Mouse (Mus musculus) stomach, postnatal 0 days (tissue): Measurements from ENCODE around the gene Gm30302. TPM values are rescaled to one million over a fixed set of nuclear protein-coding genes. Genes with fewer than 3 reads are reported as not detected.
"Not testable (repeated sequence)": the region's sequence is repeated elsewhere in the genome, so short reads cannot be mapped to it uniquely, and the experiment has no call there.

Source experiments
- ATAC-seq: fragments of 200-750 bp; cut with Nextera tagmentation; 2 replicates; pipeline ENCODE4 v1.8.0; 2017; ENCODE audit not compliant: low FRiP score, low TSS enrichment
- DNase-seq: peaks from one replicate; pipeline ENCODE4 v3.0.0-alpha.2; 2016; ENCODE audit warnings: low spot score
- H3K27ac ChIP-seq: fragments of 300-500 bp; sonication (generic); replicated peaks from 2 replicates; pipeline ENCODE4 v1.5.1; 2014; ENCODE audit warnings: mild to moderate bottlenecking, control low read depth
- H3K27me3 ChIP-seq: fragments of 300-500 bp; sonication (generic); 2 replicates; pipeline ENCODE4 v1.6.1; 2014; ENCODE audit warnings: low read length; ENCODE audit not compliant: control insufficient read depth, insufficient read depth
- H3K36me3 ChIP-seq: fragments of 300-500 bp; sonication (generic); 2 replicates; pipeline ENCODE4 v1.6.1; 2014; ENCODE audit warnings: low read length, mixed read lengths; ENCODE audit not compliant: control insufficient read depth, insufficient read depth
- H3K4me1 ChIP-seq: fragments of 300-500 bp; sonication (generic); replicated peaks from 2 replicates; pipeline ENCODE4 v1.6.1; 2014; ENCODE audit warnings: antibody characterized with exemption; ENCODE audit not compliant: control insufficient read depth, insufficient read depth
- H3K4me2 ChIP-seq: fragments of 300-500 bp; sonication (generic); replicated peaks from 2 replicates; pipeline ENCODE4 v1.6.1; 2014; ENCODE audit warnings: low read depth, mild to moderate bottlenecking, control low read depth, moderate library complexity
- H3K4me3 ChIP-seq: fragments of 300-500 bp; sonication (generic); 2 replicates; pipeline ENCODE4 v1.5.1; 2014; ENCODE audit warnings: low read depth, low read length, control low read depth
- H3K9ac ChIP-seq: fragments of 300-500 bp; sonication (generic); 2 replicates; pipeline ENCODE4 v1.6.1; 2014; ENCODE audit warnings: mild to moderate bottlenecking, low read length, control low read depth, mixed read lengths
- H3K9me3 ChIP-seq: fragments of 300-500 bp; sonication (generic); 2 replicates; pipeline ENCODE4 v1.6.1; 2016; ENCODE audit warnings: low read length; ENCODE audit not compliant: control insufficient read depth
- CTCF ChIP-seq: IDR thresholded peaks from 2 replicates; pipeline ENCODE4 v1.5.1; 2016; ENCODE audit warnings: antibody characterized with exemption, low read depth, mild to moderate bottlenecking, moderate library complexity
- EP300 ChIP-seq: optimal IDR thresholded peaks from 2 replicates; pipeline ENCODE3; 2016; ENCODE audit warnings: antibody characterized with exemption
- WGBS: fragments of 180-500 bp; shearing (Covaris S2); extraction: QIAGEN DNeasy Blood & Tissue Kit; methylation state at CpG from one replicate; pipeline ENCODE4 v1.1.7; 2014; 5-methylcytosine and 5-hydroxymethylcytosine counted together
- polyA plus RNA-seq: library from polyadenylated mRNA; unstranded; fragments of >200 nt; fragmentation: Nextera tagmentation; extraction: Ambion mirVana; gene quantifications from 2 replicates; pipeline ENCODE4 v1.2.1, GENCODE M21; 2015

The Gm30302 gene
- polyA plus RNA-seq, 1 experiment from 2014 or later: not detected

DNA sequence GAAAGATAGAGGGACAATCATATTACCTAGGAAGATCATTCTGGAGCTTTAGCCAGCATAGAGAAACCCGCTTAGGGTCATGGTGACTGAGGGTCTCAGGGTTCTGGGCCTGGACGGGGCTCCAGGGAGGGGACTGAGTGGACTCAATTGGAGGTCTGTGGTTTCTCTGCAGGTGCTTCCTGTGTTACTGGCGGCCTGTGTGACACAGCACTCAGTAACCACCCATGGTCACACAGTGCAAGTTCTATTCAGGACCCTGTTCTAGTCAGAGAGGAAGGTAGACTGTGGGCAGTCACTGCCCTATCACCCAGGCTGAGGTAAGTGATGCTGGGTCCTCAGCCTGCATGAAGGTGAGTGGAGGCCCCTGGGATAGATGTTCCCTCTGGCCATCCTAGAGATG is 14.9 kb downstream of the Gm30302 start:
- Histone ChIP-seq H3K27ac (no peak overlapping the region), H3K36me3 (no peaks in the 10 kb centered on the region), H3K4me2 (no peak overlapping the region), H3K9me3 (no peaks in the 10 kb centered on the region), H3K4me1 (no peaks in the 10 kb centered on the region), H3K9ac (no peak overlapping the region), H3K4me3 (no peak overlapping the region), H3K27me3 (no peaks in the 10 kb centered on the region)
- ATAC-seq (no peak), DNase-seq (no peak)
- 86% methylated on average over 3 of the region's 3 CpGs for WGBS
- no peak for TF ChIP-seq CTCF
- TF ChIP-seq EP300: no peak

DNA sequence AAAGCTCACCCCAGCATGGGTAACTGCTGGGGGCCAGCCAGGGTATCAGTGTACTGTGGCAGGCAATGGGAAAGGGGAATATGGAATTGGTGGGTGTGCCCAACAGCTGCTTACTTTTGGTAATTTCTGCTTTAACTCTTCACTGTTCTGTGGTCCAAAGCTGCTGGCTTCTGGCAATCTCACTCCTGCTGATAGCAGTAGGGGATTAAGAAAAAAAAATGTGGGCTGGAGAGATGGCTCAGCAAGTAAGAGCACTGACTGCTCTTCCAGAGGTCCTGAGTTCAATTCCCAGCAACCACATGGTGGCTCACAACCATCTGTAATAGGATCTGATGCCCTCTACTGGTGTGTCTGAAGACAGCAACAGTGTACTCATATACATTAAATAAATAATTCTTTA is 27.3 kb downstream of the Gm30302 start:
- not testable (repeated sequence) for H3K27ac ChIP-seq, H3K36me3 ChIP-seq, ATAC-seq, H3K27me3 ChIP-seq, DNase-seq, H3K4me1 ChIP-seq, H3K4me3 ChIP-seq, H3K9me3 ChIP-seq, H3K9ac ChIP-seq, H3K4me2 ChIP-seq

DNA sequence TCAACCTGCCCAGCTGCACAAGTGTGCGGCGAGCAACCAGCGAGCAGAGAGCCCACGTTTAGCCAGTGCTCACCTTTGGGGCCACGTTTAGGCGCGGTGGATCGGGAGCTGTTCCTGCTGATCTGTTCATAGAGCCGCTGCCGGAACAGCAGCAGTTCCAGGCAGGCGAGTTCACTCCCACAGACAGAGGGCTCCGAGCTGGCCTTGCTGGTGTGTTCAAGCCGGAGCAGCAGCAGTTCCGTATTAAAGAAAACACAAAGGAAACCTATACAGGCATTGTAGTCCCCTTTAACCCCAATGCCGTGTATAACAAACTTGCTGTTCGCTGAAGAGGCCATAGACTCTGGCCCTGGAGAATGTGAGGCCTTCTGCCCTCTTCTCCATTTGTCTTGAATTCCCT is 29.7 kb downstream of the Gm30302 start:
- Histone ChIP-seq H3K27me3 (no peaks in the 10 kb centered on the region), H3K4me1 (no peaks in the 10 kb centered on the region), H3K27ac (no peak overlapping the region), H3K9ac (no peak overlapping the region), H3K4me3 (no peak overlapping the region), H3K9me3 (no peaks in the 10 kb centered on the region), H3K36me3 (no peaks in the 10 kb centered on the region), H3K4me2 (no peak overlapping the region)
- DNase-seq (no peak), ATAC-seq (no peak)
- 80% methylated on average over 16 of the region's 16 CpGs for WGBS
- TF ChIP-seq CTCF: no peak
- no peak for TF ChIP-seq EP300

DNA sequence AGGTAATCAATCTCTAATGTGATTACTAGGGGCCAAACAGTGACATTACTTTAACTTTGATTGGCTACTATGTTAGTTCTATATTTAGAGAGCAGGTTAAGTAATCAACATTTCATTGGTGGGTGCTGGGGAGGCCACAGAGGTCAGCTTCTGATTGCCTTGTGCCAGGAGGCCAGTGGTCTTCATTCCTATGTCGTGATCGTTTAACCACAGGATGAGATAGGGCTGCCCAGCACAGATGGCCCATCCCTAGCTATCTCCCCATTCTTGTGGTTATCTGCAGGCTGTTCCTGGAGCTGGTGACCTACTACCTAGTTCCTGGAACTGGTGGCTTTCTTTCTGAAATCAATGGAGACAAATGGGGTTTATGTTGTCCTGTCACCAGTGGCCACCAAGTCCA is 30.8 kb downstream of the Gm30302 start:
- TF ChIP-seq CTCF (no peak), EP300 (no peak)
- ATAC-seq (no peak), DNase-seq (no peak)
- H3K27ac ChIP-seq: no peak overlapping the region
- H3K4me3 ChIP-seq: no peak overlapping the region
- 22% methylated on average over 2 of the region's 2 CpGs for WGBS
- no peaks in the 10 kb centered on the region for H3K27me3 ChIP-seq
- no peaks in the 10 kb centered on the region for H3K36me3 ChIP-seq
- H3K4me1 ChIP-seq: no peaks in the 10 kb centered on the region
- H3K9me3 ChIP-seq: no peaks in the 10 kb centered on the region
- H3K4me2 ChIP-seq: no peak overlapping the region
- H3K9ac ChIP-seq: no peak overlapping the region

DNA sequence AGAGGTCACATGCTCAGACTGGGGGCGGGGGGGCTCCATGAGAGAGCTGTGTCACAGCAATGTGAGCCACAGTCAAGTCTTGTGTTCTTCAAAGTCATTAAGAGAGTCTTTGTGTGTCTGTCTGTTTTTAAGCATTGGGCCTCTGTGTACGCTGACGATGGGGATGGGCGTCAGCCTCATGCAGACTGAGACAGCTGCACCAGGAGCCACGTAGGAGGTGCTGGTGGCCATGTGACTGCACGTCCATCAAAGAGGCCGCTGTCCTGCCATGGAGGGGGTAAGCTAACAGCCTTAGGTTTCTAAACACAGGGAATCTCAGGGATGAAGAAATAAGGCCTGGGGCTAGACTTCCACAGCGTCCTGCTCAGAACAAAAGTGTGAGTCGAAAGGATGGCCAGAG is 32.5 kb downstream of the Gm30302 start:
- Histone ChIP-seq H3K4me3 (no peak overlapping the region), H3K9ac (no peak overlapping the region), H3K9me3 (no peaks in the 10 kb centered on the region), H3K4me2 (no peak overlapping the region), H3K4me1 (no peaks in the 10 kb centered on the region), H3K27ac (no peak overlapping the region), H3K27me3 (no peaks in the 10 kb centered on the region), H3K36me3 (no peaks in the 10 kb centered on the region)
- ATAC-seq: no peak
- TF ChIP-seq CTCF (no peak), EP300 (no peak)
- DNase-seq: no peak
- WGBS: 39% methylated on average over 9 of the region's 9 CpGs

DNA sequence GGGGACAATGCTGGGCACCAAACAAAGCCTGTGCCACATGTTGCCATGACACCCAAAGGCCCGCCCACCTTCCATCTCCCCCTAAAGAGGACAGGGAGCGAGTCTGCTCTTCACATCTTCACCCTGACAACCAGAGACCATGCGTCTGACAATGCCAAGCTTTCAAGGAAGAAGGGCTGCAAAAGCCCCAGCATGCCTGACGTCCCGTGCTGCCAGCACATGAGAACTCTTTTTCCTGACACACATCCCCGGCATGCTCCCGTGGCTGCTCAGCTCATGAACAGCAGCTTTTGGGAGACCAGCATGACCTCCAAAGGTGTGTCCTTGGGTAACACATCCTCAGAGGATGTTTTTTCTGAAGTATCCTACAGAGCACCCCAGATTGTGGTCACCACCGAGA is 33.5 kb downstream of the Gm30302 start:
- H3K9me3 ChIP-seq: no peaks in the 10 kb centered on the region
- 87% methylated on average over 8 of the region's 8 CpGs for WGBS
- no peak overlapping the region for H3K4me2 ChIP-seq
- DNase-seq (no peak), ATAC-seq (no peak)
- no peak overlapping the region for H3K4me3 ChIP-seq
- H3K9ac ChIP-seq: no peak overlapping the region
- no peaks in the 10 kb centered on the region for H3K4me1 ChIP-seq
- no peaks in the 10 kb centered on the region for H3K27me3 ChIP-seq
- TF ChIP-seq EP300 (no peak), CTCF (no peak)
- H3K27ac ChIP-seq: no peak overlapping the region
- no peaks in the 10 kb centered on the region for H3K36me3 ChIP-seq
